Mouse (Mus musculus): ENCODE measurements around the gene Gm20075. TPM values are rescaled to one million over a fixed set of nuclear protein-coding genes. Genes with fewer than 3 reads are reported as not detected.
"Not testable (repeated sequence)": the region's sequence is repeated elsewhere in the genome, so short reads cannot be mapped to it uniquely, and the experiment has no call there.

Gene Gm20075
- 36.4 and 38.2 TPM in 2 replicates for polyA plus RNA-seq (2014; fragmentation: Nextera tagmentation; extraction: Ambion mirVana)

- WGBS = 89% methylated on average over 3 of the region's 3 CpGs
- H3K4me3 ChIP-seq (ENCODE audit: low read depth, low read length); H3K27me3 ChIP-seq (ENCODE audit: control insufficient read depth, insufficient read depth, low read length); H3K27ac ChIP-seq (ENCODE audit: low read depth, low read length); H3K4me2 ChIP-seq (ENCODE audit: low read depth); H3K36me3 ChIP-seq (ENCODE audit: control insufficient read depth, insufficient read depth, low read length); H3K9ac ChIP-seq (ENCODE audit: low read length); ATAC-seq (ENCODE audit: insufficient read depth, low FRiP score, low TSS enrichment); DNase-seq (ENCODE audit: low spot score); H3K4me1 ChIP-seq (ENCODE audit: control insufficient read depth, insufficient read depth, low read length); H3K9me3 ChIP-seq (ENCODE audit: control insufficient read depth, low read length): not testable (repeated sequence)
Observed at GRCm38 (mm10) chr13:96081276-96081675, at the start of gene Gm20075. Gene Gm20075, minus strand, starts transcription at chr13:96081376.

DNA sequence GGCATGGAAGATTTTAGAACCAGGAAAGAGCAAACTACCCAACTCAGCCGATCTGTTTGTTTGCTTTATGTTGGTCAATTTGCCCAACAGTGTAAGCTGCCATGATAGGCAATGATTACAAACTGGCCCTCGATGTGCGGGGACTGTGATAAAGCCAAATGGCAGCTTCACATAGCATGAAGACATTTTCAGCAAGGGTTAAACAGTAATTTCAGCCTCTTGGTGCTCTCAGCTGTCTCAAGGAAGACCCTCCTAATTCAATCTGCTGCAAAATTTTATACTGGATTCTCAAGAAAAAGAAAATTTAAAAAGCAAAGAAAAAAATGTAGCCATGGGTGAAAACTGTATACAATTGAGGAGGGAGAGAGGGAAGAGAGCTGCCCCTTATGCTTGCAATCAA, 47.9 kb upstream of the Gm20075 start:
- H3K4me1 ChIP-seq (ENCODE audit: control insufficient read depth, insufficient read depth, low read length) = 0 out of 2 replicates have a peak, but pooled peaks cover 3% of the 10 kb centered on the region
- no peak for DNase-seq (ENCODE audit: low spot score)
- 80% methylated on average over 3 of the region's 3 CpGs for WGBS
- H3K9me3 ChIP-seq (ENCODE audit: control insufficient read depth, low read length) = no peaks in the 10 kb centered on the region
- no peak overlapping the region for H3K9ac ChIP-seq (ENCODE audit: low read length)
- ATAC-seq (ENCODE audit: insufficient read depth, low FRiP score, low TSS enrichment) = no peak
- H3K4me3 ChIP-seq (ENCODE audit: low read depth, low read length) = no peak overlapping the region
- H3K27ac ChIP-seq (ENCODE audit: low read depth, low read length) = no peak overlapping the region
- peaks cover 39% of the 10 kb centered on the region for H3K27me3 ChIP-seq (ENCODE audit: control insufficient read depth, insufficient read depth, low read length)
- H3K36me3 ChIP-seq (ENCODE audit: control insufficient read depth, insufficient read depth, low read length) = no peaks in the 10 kb centered on the region
- no peak overlapping the region for H3K4me2 ChIP-seq (ENCODE audit: low read depth)

DNA sequence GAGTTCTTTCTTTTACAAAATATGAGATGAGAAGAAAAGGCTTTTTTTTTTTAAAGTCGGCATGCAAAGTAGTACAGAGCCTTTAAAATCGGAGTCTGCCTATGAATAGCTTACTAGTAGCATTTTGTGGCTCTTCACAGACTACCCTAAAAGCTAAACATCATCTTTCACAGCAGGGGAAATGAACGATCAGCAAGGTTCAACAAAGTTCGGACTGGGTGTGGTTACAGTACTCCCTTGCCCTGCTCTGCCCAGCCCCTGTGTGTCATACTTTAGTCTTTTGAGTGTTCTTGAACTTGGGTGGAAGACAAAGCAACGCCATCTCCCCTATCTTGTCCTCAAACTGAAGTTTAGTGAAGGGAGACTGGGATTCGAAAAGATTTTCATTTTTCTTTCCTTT, 45.5 kb upstream of the Gm20075 start:
- Histone ChIP-seq H3K9me3 (ENCODE audit: control insufficient read depth, low read length) (no peaks in the 10 kb centered on the region), H3K4me3 (ENCODE audit: low read depth, low read length) (no peak overlapping the region), H3K4me1 (ENCODE audit: control insufficient read depth, insufficient read depth, low read length) (0 out of 2 replicates have a peak, but pooled peaks cover 2% of the 10 kb centered on the region), H3K27ac (ENCODE audit: low read depth, low read length) (no peak overlapping the region), H3K27me3 (ENCODE audit: control insufficient read depth, insufficient read depth, low read length) (peaks cover 18% of the 10 kb centered on the region), H3K36me3 (ENCODE audit: control insufficient read depth, insufficient read depth, low read length) (no peaks in the 10 kb centered on the region), H3K9ac (ENCODE audit: low read length) (no peak overlapping the region), H3K4me2 (ENCODE audit: low read depth) (no peak overlapping the region)
- no peak for DNase-seq (ENCODE audit: low spot score)
- ATAC-seq (ENCODE audit: insufficient read depth, low FRiP score, low TSS enrichment) = no peak
- WGBS = 86% methylated on average over 6 of the region's 6 CpGs

DNA sequence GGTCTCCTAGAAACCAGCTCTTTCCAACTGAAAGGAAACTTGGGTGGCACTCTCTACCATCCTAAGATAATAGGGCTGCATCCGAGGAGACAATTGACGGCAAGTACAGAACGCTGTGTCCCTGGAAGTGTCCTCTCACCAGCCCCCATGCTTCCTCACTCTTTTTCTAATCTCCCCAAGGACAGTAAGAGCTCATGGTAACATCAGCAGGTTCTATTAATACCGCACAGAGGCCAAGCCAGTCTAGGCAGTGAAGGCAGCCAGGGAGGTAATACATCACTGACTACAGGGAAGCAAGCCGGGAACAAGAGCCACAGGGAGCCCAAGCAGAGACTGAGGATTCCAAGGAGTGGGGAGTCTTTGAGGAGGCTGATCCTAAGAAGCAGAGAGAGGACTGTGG, 43.8 kb upstream of the Gm20075 start:
- Histone ChIP-seq H3K9me3 (ENCODE audit: control insufficient read depth, low read length) (no peaks in the 10 kb centered on the region), H3K27me3 (ENCODE audit: control insufficient read depth, insufficient read depth, low read length) (0 out of 2 replicates have a peak, but pooled peaks cover 7% of the 10 kb centered on the region), H3K36me3 (ENCODE audit: control insufficient read depth, insufficient read depth, low read length) (no peaks in the 10 kb centered on the region), H3K9ac (ENCODE audit: low read length) (no peak overlapping the region), H3K27ac (ENCODE audit: low read depth, low read length) (no peak overlapping the region), H3K4me3 (ENCODE audit: low read depth, low read length) (no peak overlapping the region), H3K4me1 (ENCODE audit: control insufficient read depth, insufficient read depth, low read length) (no peaks in the 10 kb centered on the region), H3K4me2 (ENCODE audit: low read depth) (no peak overlapping the region)
- ATAC-seq (ENCODE audit: insufficient read depth, low FRiP score, low TSS enrichment) (no peak), DNase-seq (ENCODE audit: low spot score) (no peak)
- WGBS = 68% methylated on average over 5 of the region's 5 CpGs

- Histone ChIP-seq H3K27ac (ENCODE audit: low read depth, low read length) (no peak overlapping the region), H3K9me3 (ENCODE audit: control insufficient read depth, low read length) (no peaks in the 10 kb centered on the region), H3K27me3 (ENCODE audit: control insufficient read depth, insufficient read depth, low read length) (no peaks in the 10 kb centered on the region), H3K36me3 (ENCODE audit: control insufficient read depth, insufficient read depth, low read length) (no peaks in the 10 kb centered on the region), H3K4me2 (ENCODE audit: low read depth) (no peak overlapping the region), H3K9ac (ENCODE audit: low read length) (no peak overlapping the region), H3K4me1 (ENCODE audit: control insufficient read depth, insufficient read depth, low read length) (no peaks in the 10 kb centered on the region), H3K4me3 (ENCODE audit: low read depth, low read length) (no peak overlapping the region)
- no peak for ATAC-seq (ENCODE audit: insufficient read depth, low FRiP score, low TSS enrichment)
- no peak for DNase-seq (ENCODE audit: low spot score)
- 82% methylated on average over 2 of the region's 2 CpGs for WGBS
Observed at GRCm38 (mm10) chr13:96112711-96113110, 31.5 kb upstream of the Gm20075 start.

- Histone ChIP-seq H3K4me3 (ENCODE audit: low read depth, low read length) (no peak overlapping the region), H3K9ac (ENCODE audit: low read length) (no peak overlapping the region), H3K27me3 (ENCODE audit: control insufficient read depth, insufficient read depth, low read length) (no peaks in the 10 kb centered on the region), H3K9me3 (ENCODE audit: control insufficient read depth, low read length) (no peaks in the 10 kb centered on the region), H3K4me1 (ENCODE audit: control insufficient read depth, insufficient read depth, low read length) (no peaks in the 10 kb centered on the region), H3K36me3 (ENCODE audit: control insufficient read depth, insufficient read depth, low read length) (no peaks in the 10 kb centered on the region), H3K4me2 (ENCODE audit: low read depth) (no peak overlapping the region), H3K27ac (ENCODE audit: low read depth, low read length) (no peak overlapping the region)
- 51% methylated on average over 3 of the region's 3 CpGs for WGBS
- DNase-seq (ENCODE audit: low spot score) (no peak), ATAC-seq (ENCODE audit: insufficient read depth, low FRiP score, low TSS enrichment) (no peak)
Observed at GRCm38 (mm10) chr13:96110767-96111166, 29.6 kb upstream of the Gm20075 start.

DNA sequence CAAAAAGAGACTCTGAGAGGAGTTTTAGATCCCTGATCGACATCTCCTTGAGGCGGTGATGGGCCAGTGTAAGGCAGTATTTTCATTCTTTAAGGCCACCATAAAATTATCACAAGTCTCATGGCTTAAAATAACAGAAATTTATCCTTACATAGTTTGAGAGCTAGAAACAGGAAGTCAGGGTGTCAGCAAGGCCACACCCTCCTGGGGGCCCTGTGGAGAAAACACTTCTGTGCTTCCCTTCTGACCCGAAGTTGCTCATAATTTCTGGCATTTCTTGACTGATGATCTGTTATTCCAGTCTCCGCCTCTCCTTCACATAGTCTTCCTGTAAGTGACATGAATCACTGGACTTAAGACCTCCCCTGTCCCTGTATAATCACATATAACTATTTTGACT, 25.2 kb upstream of the Gm20075 start:
- H3K4me3 ChIP-seq (ENCODE audit: low read depth, low read length) = no peak overlapping the region
- H3K9ac ChIP-seq (ENCODE audit: low read length) = no peak overlapping the region
- H3K27me3 ChIP-seq (ENCODE audit: control insufficient read depth, insufficient read depth, low read length) = no peaks in the 10 kb centered on the region
- no peak for ATAC-seq (ENCODE audit: insufficient read depth, low FRiP score, low TSS enrichment)
- 81% methylated on average over 4 of the region's 4 CpGs for WGBS
- H3K27ac ChIP-seq (ENCODE audit: low read depth, low read length) = no peak overlapping the region
- H3K4me1 ChIP-seq (ENCODE audit: control insufficient read depth, insufficient read depth, low read length) = no peaks in the 10 kb centered on the region
- H3K4me2 ChIP-seq (ENCODE audit: low read depth) = no peak overlapping the region
- no peaks in the 10 kb centered on the region for H3K36me3 ChIP-seq (ENCODE audit: control insufficient read depth, insufficient read depth, low read length)
- no peak for DNase-seq (ENCODE audit: low spot score)
- no peaks in the 10 kb centered on the region for H3K9me3 ChIP-seq (ENCODE audit: control insufficient read depth, low read length)

DNA sequence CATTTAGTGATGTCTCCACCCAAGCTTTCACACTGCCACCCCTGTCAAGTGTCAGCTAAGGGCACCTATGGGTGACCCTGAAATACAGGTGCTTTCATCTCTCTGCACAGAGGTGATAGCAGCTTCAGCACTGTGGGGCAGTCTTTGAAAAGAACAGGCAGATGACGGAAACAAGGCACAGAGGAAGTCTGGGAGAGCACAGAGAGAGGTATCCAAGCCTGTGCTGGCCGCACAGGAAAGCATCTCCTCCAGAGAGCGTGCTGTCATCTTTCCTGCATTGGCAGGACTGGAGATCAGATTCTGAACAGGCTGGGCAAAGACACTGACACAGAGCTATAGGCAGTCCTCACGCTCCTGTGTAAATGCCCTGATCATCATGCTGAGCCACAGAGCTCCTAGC, 9.8 kb upstream of the Gm20075 start:
- Histone ChIP-seq H3K36me3 (ENCODE audit: control insufficient read depth, insufficient read depth, low read length) (no peaks in the 10 kb centered on the region), H3K27me3 (ENCODE audit: control insufficient read depth, insufficient read depth, low read length) (no peaks in the 10 kb centered on the region), H3K4me1 (ENCODE audit: control insufficient read depth, insufficient read depth, low read length) (no peaks in the 10 kb centered on the region), H3K9ac (ENCODE audit: low read length) (no peak overlapping the region), H3K4me3 (ENCODE audit: low read depth, low read length) (no peak overlapping the region), H3K9me3 (ENCODE audit: control insufficient read depth, low read length) (no peaks in the 10 kb centered on the region), H3K4me2 (ENCODE audit: low read depth) (no peak overlapping the region), H3K27ac (ENCODE audit: low read depth, low read length) (no peak overlapping the region)
- no peak for ATAC-seq (ENCODE audit: insufficient read depth, low FRiP score, low TSS enrichment)
- WGBS = 83% methylated on average over 4 of the region's 4 CpGs
- no peak for DNase-seq (ENCODE audit: low spot score)

GRCm38 (mm10) chr13:96085581-96086302, 4.6 kb upstream of the Gm20075 start:
- no peak overlapping the region for H3K4me2 ChIP-seq (ENCODE audit: low read depth)
- 91% methylated on average over 7 of the region's 7 CpGs for WGBS
- H3K9me3 ChIP-seq (ENCODE audit: control insufficient read depth, low read length) = no peaks in the 10 kb centered on the region
- no peaks in the 10 kb centered on the region for H3K27me3 ChIP-seq (ENCODE audit: control insufficient read depth, insufficient read depth, low read length)
- H3K27ac ChIP-seq (ENCODE audit: low read depth, low read length) = no peak overlapping the region
- no peak overlapping the region for H3K4me3 ChIP-seq (ENCODE audit: low read depth, low read length)
- no peak overlapping the region for H3K9ac ChIP-seq (ENCODE audit: low read length)
- no peaks in the 10 kb centered on the region for H3K36me3 ChIP-seq (ENCODE audit: control insufficient read depth, insufficient read depth, low read length)
- H3K4me1 ChIP-seq (ENCODE audit: control insufficient read depth, insufficient read depth, low read length) = no peaks in the 10 kb centered on the region
- ATAC-seq (ENCODE audit: insufficient read depth, low FRiP score, low TSS enrichment) (no peak), DNase-seq (ENCODE audit: low spot score) (no peak)
